Mouse (Mus musculus) hindbrain, postnatal 0 days (tissue): Measurements from ENCODE around the gene Dnase2a. TPM values are rescaled to one million over a fixed set of nuclear protein-coding genes. Genes with fewer than 3 reads are reported as not detected.

Source experiments
- ATAC-seq: fragments of 200-750 bp; cut with Nextera tagmentation; 2 replicates; pipeline ENCODE4 v1.8.0; 2017; ENCODE audit warnings: mild to moderate bottlenecking, moderate TSS enrichment, moderate library complexity
- DNase-seq: peaks from one replicate; pipeline ENCODE4 v3.0.0-alpha.2; 2015; ENCODE audit warnings: low spot score
- H3K27ac ChIP-seq: fragments of 300-500 bp; sonication (generic); 2 replicates; pipeline ENCODE4 v1.5.1; 2014; ENCODE audit warnings: mild to moderate bottlenecking
- H3K27me3 ChIP-seq: fragments of 300-500 bp; sonication (generic); 2 replicates; pipeline ENCODE4 v1.6.1; 2014; ENCODE audit warnings: low read length, mixed read lengths; ENCODE audit not compliant: insufficient read depth
- H3K36me3 ChIP-seq: fragments of 300-500 bp; sonication (generic); 2 replicates; pipeline ENCODE4 v1.6.1; 2014; ENCODE audit warnings: low read length, mixed read lengths; ENCODE audit not compliant: insufficient read depth
- H3K4me1 ChIP-seq: fragments of 300-500 bp; sonication (generic); 2 replicates; pipeline ENCODE4 v1.6.1; 2014; ENCODE audit warnings: antibody characterized with exemption, low read length, mixed read lengths; ENCODE audit not compliant: insufficient read depth
- H3K4me2 ChIP-seq: fragments of 300-500 bp; sonication (generic); 2 replicates; pipeline ENCODE4 v1.6.1; 2014; ENCODE audit warnings: low read depth, mild to moderate bottlenecking, low read length, moderate library complexity, mixed read lengths
- H3K4me3 ChIP-seq: fragments of 300-500 bp; sonication (generic); 2 replicates; pipeline ENCODE4 v1.5.1; 2014; ENCODE audit warnings: low read length
- H3K9ac ChIP-seq: fragments of 300-500 bp; sonication (generic); replicated peaks from 2 replicates; pipeline ENCODE4 v1.6.1; 2014; ENCODE audit warnings: mild to moderate bottlenecking, low read length, moderate library complexity, mixed read lengths
- H3K9me3 ChIP-seq: fragments of 300-500 bp; sonication (generic); 2 replicates; pipeline ENCODE4 v1.6.1; 2016; ENCODE audit warnings: low read length, mixed read lengths
- CTCF ChIP-seq: IDR thresholded peaks from 2 replicates; pipeline ENCODE4 v1.5.1; 2016; ENCODE audit warnings: antibody characterized with exemption, control low read depth, low read depth
- WGBS: fragments of 180-500 bp; shearing (Covaris S2); extraction: QIAGEN DNeasy Blood & Tissue Kit; methylation state at CpG from one replicate; pipeline ENCODE4 v1.1.7; 2014; 5-methylcytosine and 5-hydroxymethylcytosine counted together
- polyA plus RNA-seq: library from polyadenylated mRNA; unstranded; fragments of >200 nt; fragmentation: Nextera tagmentation; extraction: Ambion mirVana; gene quantifications from 2 replicates; pipeline ENCODE4 v1.2.1, GENCODE M21; 2015
- total RNA-seq: library from RNA; depleted of rRNA; stranded (reverse); fragments of >200 nt; gene quantifications from 2 replicates; pipeline ENCODE4 v1.2.3, GENCODE M21; 2014

Gene Dnase2a
- total and polyA plus RNA-seq, 2 experiments from 2014 or later = 8.6 to 15.0 TPM

- ATAC-seq = peak; percentile 70; the same call in 1 of the 2 replicates
- no peak overlapping the region for H3K4me2 ChIP-seq
- 38% methylated on average over 3 of the region's 3 CpGs for WGBS
- no peak for TF ChIP-seq CTCF
- H3K9ac ChIP-seq = no peak overlapping the region
- H3K27me3 ChIP-seq = no peaks in the 10 kb centered on the region
- no peak overlapping the region for H3K4me3 ChIP-seq
- DNase-seq = peak; percentile 70
- no peaks in the 10 kb centered on the region for H3K36me3 ChIP-seq
- no peaks in the 10 kb centered on the region for H3K9me3 ChIP-seq
- H3K27ac ChIP-seq = peak overlapping the region; percentile 27
- H3K4me1 ChIP-seq = 0 out of 2 replicates have a peak, but pooled peaks cover 3% of the 10 kb centered on the region
These were observed 30.9 kb upstream of the Dnase2a start for GRCm38 (mm10) chr8:84877297-84878035.

- Histone ChIP-seq H3K9ac (no peak overlapping the region), H3K9me3 (no peaks in the 10 kb centered on the region), H3K4me1 (no peaks in the 10 kb centered on the region), H3K4me3 (no peak overlapping the region), H3K27me3 (no peaks in the 10 kb centered on the region), H3K36me3 (no peaks in the 10 kb centered on the region), H3K4me2 (no peak overlapping the region), H3K27ac (no peak overlapping the region)
- 88% methylated on average over 1 of the region's 1 CpGs for WGBS
- ATAC-seq (no peak), DNase-seq (no peak)
- TF ChIP-seq CTCF = no peak
These were observed 29.4 kb upstream of the Dnase2a start for GRCm38 (mm10) chr8:84878915-84879314.

GRCm38 (mm10) chr8:84884728-84885127 is 23.6 kb upstream of the Dnase2a start:
- Histone ChIP-seq H3K27ac (no peak overlapping the region), H3K27me3 (no peaks in the 10 kb centered on the region), H3K9me3 (no peaks in the 10 kb centered on the region), H3K36me3 (peaks cover 27% of the 10 kb centered on the region), H3K4me1 (no peaks in the 10 kb centered on the region), H3K9ac (no peak overlapping the region), H3K4me3 (no peak overlapping the region), H3K4me2 (no peak overlapping the region)
- ATAC-seq (no peak), DNase-seq (no peak)
- TF ChIP-seq CTCF = no peak
- 92% methylated on average over 4 of the region's 4 CpGs for WGBS

- no peak for TF ChIP-seq CTCF
- Histone ChIP-seq H3K9me3 (no peaks in the 10 kb centered on the region), H3K27ac (no peak overlapping the region), H3K4me1 (peaks cover 8% of the 10 kb centered on the region; the same call in 1 of the 2 replicates), H3K9ac (no peak overlapping the region), H3K4me3 (no peak overlapping the region), H3K4me2 (no peak overlapping the region), H3K27me3 (no peaks in the 10 kb centered on the region), H3K36me3 (peaks cover 35% of the 10 kb centered on the region)
- no peak for ATAC-seq
- DNase-seq = no peak
- WGBS = 93% methylated on average over 3 of the region's 3 CpGs
These were observed 20.1 kb upstream of the Dnase2a start for GRCm38 (mm10) chr8:84888280-84888679.

- H3K36me3 ChIP-seq = peaks cover 35% of the 10 kb centered on the region
- no peaks in the 10 kb centered on the region for H3K9me3 ChIP-seq
- H3K4me1 ChIP-seq = peaks cover 11% of the 10 kb centered on the region
- ATAC-seq (no peak), DNase-seq (no peak)
- no peaks in the 10 kb centered on the region for H3K27me3 ChIP-seq
- H3K4me3 ChIP-seq = no peak overlapping the region
- H3K27ac ChIP-seq = no peak overlapping the region
- H3K9ac ChIP-seq = no peak overlapping the region
- no peak overlapping the region for H3K4me2 ChIP-seq
- 64% methylated on average over 1 of the region's 1 CpGs for WGBS
- no peak for TF ChIP-seq CTCF
These were observed 19.2 kb upstream of the Dnase2a start for GRCm38 (mm10) chr8:84889141-84889540.

GRCm38 (mm10) chr8:84892993-84893708 is 15.2 kb upstream of the Dnase2a start:
- WGBS = 12% methylated on average over 31 of the region's 31 CpGs
- no peaks in the 10 kb centered on the region for H3K27me3 ChIP-seq
- no peak overlapping the region for H3K27ac ChIP-seq
- DNase-seq (no peak), ATAC-seq (peak; percentile 62)
- H3K9ac ChIP-seq = peak overlapping the region; percentile 66
- H3K4me2 ChIP-seq = peak overlapping the region; percentile 97
- H3K9me3 ChIP-seq = no peaks in the 10 kb centered on the region
- H3K36me3 ChIP-seq = peaks cover 12% of the 10 kb centered on the region; the same call in 1 of the 2 replicates
- peak overlapping the region; percentile 62 for H3K4me3 ChIP-seq
- no peak for TF ChIP-seq CTCF
- H3K4me1 ChIP-seq = peaks cover 14% of the 10 kb centered on the region
